Mouse (Mus musculus): ENCODE results near the gene Sept9. TPM values are rescaled to one million over a fixed set of nuclear protein-coding genes. Genes with fewer than 3 reads are reported as not detected.

The Sept9 gene
- polyA plus RNA-seq, 1 experiment, result not detected

GRCm38 (mm10) chr11:117310341-117311107 is 111.1 kb downstream of the Sept9 start:
- no peak overlapping the region for H3K27ac ChIP-seq (ENCODE audit: insufficient read depth, low read depth, low read length)
- H3K4me1 ChIP-seq (ENCODE audit: control insufficient read depth, insufficient read depth, low read length), result peaks cover 85% of the 10 kb centered on the region
- WGBS, result 91% methylated on average over 12 of the region's 12 CpGs
- H3K4me3 ChIP-seq (ENCODE audit: insufficient read depth, low read depth, low read length), result no peak overlapping the region
- no peak for TF ChIP-seq CTCF (IDR thresholded peaks at IDR 0.05; ENCODE audit: insufficient read depth, low read depth, low read length)
- TF ChIP-seq POLR2A (IDR thresholded peaks at IDR 0.05; ENCODE audit: insufficient read depth, low read depth, low read length), result no peak

GRCm38 (mm10) chr11:117311127-117311800 is 111.8 kb downstream of the Sept9 start:
- Histone ChIP-seq H3K27ac (ENCODE audit: insufficient read depth, low read depth, low read length) (no peak overlapping the region), H3K4me1 (ENCODE audit: control insufficient read depth, insufficient read depth, low read length) (peaks cover 82% of the 10 kb centered on the region)
- WGBS, result 42% methylated on average over 15 of the region's 15 CpGs

GRCm38 (mm10) chr11:117312028-117312901 is 112.8 kb downstream of the Sept9 start:
- 69% methylated on average over 23 of the region's 23 CpGs for WGBS
- Histone ChIP-seq H3K4me1 (ENCODE audit: control insufficient read depth, insufficient read depth, low read length) (peaks cover 85% of the 10 kb centered on the region), H3K4me3 (ENCODE audit: insufficient read depth, low read depth, low read length) (no peak overlapping the region), H3K27ac (ENCODE audit: insufficient read depth, low read depth, low read length) (no peak overlapping the region)
- no peak for TF ChIP-seq POLR2A (IDR thresholded peaks at IDR 0.05; ENCODE audit: insufficient read depth, low read depth, low read length)
- no peak for TF ChIP-seq CTCF (IDR thresholded peaks at IDR 0.05; ENCODE audit: insufficient read depth, low read depth, low read length)

More at GRCm38 (mm10) chr11:117311127-117311800, 111.8 kb downstream of the Sept9 start:
- H3K4me3 ChIP-seq (ENCODE audit: insufficient read depth, low read depth, low read length), result no peak overlapping the region
- TF ChIP-seq POLR2A (IDR thresholded peaks at IDR 0.05; ENCODE audit: insufficient read depth, low read depth, low read length), result no peak

- 51% methylated on average over 8 of the region's 8 CpGs for WGBS
- H3K4me3 ChIP-seq (ENCODE audit: insufficient read depth, low read depth, low read length), result no peak overlapping the region
- no peak overlapping the region for H3K27ac ChIP-seq (ENCODE audit: insufficient read depth, low read depth, low read length)
- TF ChIP-seq CTCF (IDR thresholded peaks at IDR 0.05; ENCODE audit: insufficient read depth, low read depth, low read length) (peak; percentile 64), POLR2A (IDR thresholded peaks at IDR 0.05; ENCODE audit: insufficient read depth, low read depth, low read length) (no peak)
- H3K4me1 ChIP-seq (ENCODE audit: control insufficient read depth, insufficient read depth, low read length), result peaks cover 87% of the 10 kb centered on the region
Measured at GRCm38 (mm10) chr11:117312936-117313335, 113.5 kb downstream of the Sept9 start.

GRCm38 (mm10) chr11:117313446-117313845 is 114.0 kb downstream of the Sept9 start:
- H3K4me1 ChIP-seq (ENCODE audit: control insufficient read depth, insufficient read depth, low read length), result peaks cover 87% of the 10 kb centered on the region

GRCm38 (mm10) chr11:117314026-117314425 is 114.6 kb downstream of the Sept9 start:
- WGBS, result 80% methylated on average over 7 of the region's 7 CpGs
- peaks cover 87% of the 10 kb centered on the region for H3K4me1 ChIP-seq (ENCODE audit: control insufficient read depth, insufficient read depth, low read length)
- H3K27ac ChIP-seq (ENCODE audit: insufficient read depth, low read depth, low read length), result no peak overlapping the region
- TF ChIP-seq POLR2A (IDR thresholded peaks at IDR 0.05; ENCODE audit: insufficient read depth, low read depth, low read length) (no peak), CTCF (IDR thresholded peaks at IDR 0.05; ENCODE audit: insufficient read depth, low read depth, low read length) (no peak)
- H3K4me3 ChIP-seq (ENCODE audit: insufficient read depth, low read depth, low read length), result no peak overlapping the region

More at GRCm38 (mm10) chr11:117313446-117313845, 114.0 kb downstream of the Sept9 start:
- no peak overlapping the region for H3K4me3 ChIP-seq (ENCODE audit: insufficient read depth, low read depth, low read length)
- H3K27ac ChIP-seq (ENCODE audit: insufficient read depth, low read depth, low read length), result no peak overlapping the region
- TF ChIP-seq CTCF (IDR thresholded peaks at IDR 0.05; ENCODE audit: insufficient read depth, low read depth, low read length), result no peak
- no peak for TF ChIP-seq POLR2A (IDR thresholded peaks at IDR 0.05; ENCODE audit: insufficient read depth, low read depth, low read length)
- WGBS, result 83% methylated on average over 7 of the region's 7 CpGs

GRCm38 (mm10) chr11:117314520-117314919 is 115.1 kb downstream of the Sept9 start:
- H3K4me3 ChIP-seq (ENCODE audit: insufficient read depth, low read depth, low read length), result no peak overlapping the region
- H3K4me1 ChIP-seq (ENCODE audit: control insufficient read depth, insufficient read depth, low read length), result peaks cover 83% of the 10 kb centered on the region
- WGBS, result 95% methylated on average over 8 of the region's 8 CpGs
- TF ChIP-seq POLR2A (IDR thresholded peaks at IDR 0.05; ENCODE audit: insufficient read depth, low read depth, low read length), result no peak
- no peak for TF ChIP-seq CTCF (IDR thresholded peaks at IDR 0.05; ENCODE audit: insufficient read depth, low read depth, low read length)
- no peak overlapping the region for H3K27ac ChIP-seq (ENCODE audit: insufficient read depth, low read depth, low read length)

GRCm38 (mm10) chr11:117315309-117315708 is 115.8 kb downstream of the Sept9 start:
- H3K4me3 ChIP-seq (ENCODE audit: insufficient read depth, low read depth, low read length), result no peak overlapping the region
- WGBS, result 56% methylated on average over 11 of the region's 11 CpGs
- H3K4me1 ChIP-seq (ENCODE audit: control insufficient read depth, insufficient read depth, low read length), result peaks cover 80% of the 10 kb centered on the region
- TF ChIP-seq POLR2A (IDR thresholded peaks at IDR 0.05; ENCODE audit: insufficient read depth, low read depth, low read length) (no peak), CTCF (IDR thresholded peaks at IDR 0.05; ENCODE audit: insufficient read depth, low read depth, low read length) (peak; percentile 7; the same call in 1 of the 2 replicates)
- no peak overlapping the region for H3K27ac ChIP-seq (ENCODE audit: insufficient read depth, low read depth, low read length)
